Mouse (Mus musculus) stomach, embryonic 15.5 days (tissue): ENCODE data around the gene Defb48. TPM values are rescaled to one million over a fixed set of nuclear protein-coding genes. Genes with fewer than 3 reads are reported as not detected.

Experiments
- polyA plus RNA-seq: library from polyadenylated mRNA; unstranded; fragments of >200 nt; fragmentation: Nextera tagmentation; extraction: Ambion mirVana; gene quantifications from 2 replicates; pipeline ENCODE4 v1.2.1, GENCODE M21; 2015

Gene Defb48
- polyA plus RNA-seq, 1 experiment from 2014 or later: not detected

Other genes starting within 250 kb of the Defb48 start
- gene Ints6, start 223.3 kb downstream of the Defb48 start, polyA plus RNA-seq: 21.9 and 22.4 TPM in 2 replicates
- 5.0 and 5.3 TPM in 2 replicates for gene Wdfy2, start 146.8 kb downstream of the Defb48 start, polyA plus RNA-seq
- gene Defb47, start 13.6 kb upstream of the Defb48 start, polyA plus RNA-seq: not detected in 2 replicates
- not detected in 2 replicates for gene Defb43, start 27.3 kb upstream of the Defb48 start, polyA plus RNA-seq
- gene Defb42, start 62.5 kb upstream of the Defb48 start, polyA plus RNA-seq: 0.17 TPM in 1 of 2 replicates, not detected in the other
- gene Defb30, start 65.5 kb upstream of the Defb48 start, polyA plus RNA-seq: not detected in 2 replicates